Mouse (Mus musculus): ENCODE data around the gene Vmn1r192. TPM values are rescaled to one million over a fixed set of nuclear protein-coding genes. Genes with fewer than 3 reads are reported as not detected.
"Not testable (repeated sequence)": the region's sequence is repeated elsewhere in the genome, so short reads cannot be mapped to it uniquely, and the experiment has no call there.

Vmn1r192 gene
- not detected in 2 replicates for polyA plus RNA-seq (2012; ENCODE audit: insufficient read depth, insufficient read length, low replicate concordance, missing spikeins)

GRCm38 (mm10) chr13:22191041-22191440, at the start of gene Vmn1r192:
TSS of gene Vmn1r192 (minus strand) at chr13:22191141.
- Histone ChIP-seq H3K27ac (ENCODE audit: insufficient read depth, low read depth, low read length) (no peak within 1 kb of the TSS), H3K4me3 (ENCODE audit: insufficient read depth, low read depth, low read length) (no peak within 1 kb of the TSS), H3K4me1 (ENCODE audit: control insufficient read depth, insufficient read depth, low read length) (no peaks in the 10 kb centered on the region)
- TF ChIP-seq POLR2A (IDR thresholded peaks at IDR 0.05; ENCODE audit: insufficient read depth, low read depth, low read length): no peak
- TF ChIP-seq CTCF (IDR thresholded peaks at IDR 0.05; ENCODE audit: insufficient read depth, low read depth, low read length): no peak

- not testable (repeated sequence) for H3K4me1 ChIP-seq (ENCODE audit: control insufficient read depth, insufficient read depth, low read length); H3K4me3 ChIP-seq (ENCODE audit: insufficient read depth, low read depth, low read length); H3K27ac ChIP-seq (ENCODE audit: insufficient read depth, low read depth, low read length)
- WGBS: 78% methylated on average over 1 of the region's 1 CpGs
These were observed 32.1 kb upstream of the Vmn1r192 start, which contains the start of gene Vmn1r193 for GRCm38 (mm10) chr13:22223060-22223459. TSS of gene Vmn1r193 (minus strand) at chr13:22223160.

GRCm38 (mm10) chr13:22192756-22193155, 1.8 kb upstream of the Vmn1r192 start:
- 70% methylated on average over 3 of the region's 3 CpGs for WGBS

GRCm38 (mm10) chr13:22190385-22190784, 556 bp downstream of the Vmn1r192 start:
- Histone ChIP-seq H3K4me3 (ENCODE audit: insufficient read depth, low read depth, low read length) (no peak overlapping the region), H3K27ac (ENCODE audit: insufficient read depth, low read depth, low read length) (no peak overlapping the region), H3K4me1 (ENCODE audit: control insufficient read depth, insufficient read depth, low read length) (no peaks in the 10 kb centered on the region)
- TF ChIP-seq POLR2A (IDR thresholded peaks at IDR 0.05; ENCODE audit: insufficient read depth, low read depth, low read length) (no peak), CTCF (IDR thresholded peaks at IDR 0.05; ENCODE audit: insufficient read depth, low read depth, low read length) (no peak)
- WGBS: 77% methylated on average over 2 of the region's 2 CpGs

More at GRCm38 (mm10) chr13:22192756-22193155, 1.8 kb upstream of the Vmn1r192 start:
- H3K27ac ChIP-seq (ENCODE audit: insufficient read depth, low read depth, low read length); H3K4me1 ChIP-seq (ENCODE audit: control insufficient read depth, insufficient read depth, low read length); H3K4me3 ChIP-seq (ENCODE audit: insufficient read depth, low read depth, low read length): not testable (repeated sequence)

GRCm38 (mm10) chr13:22189313-22189712, 1.6 kb downstream of the Vmn1r192 start:
- no peaks in the 10 kb centered on the region for H3K4me1 ChIP-seq (ENCODE audit: control insufficient read depth, insufficient read depth, low read length)
- no peak for TF ChIP-seq CTCF (IDR thresholded peaks at IDR 0.05; ENCODE audit: insufficient read depth, low read depth, low read length)
- no peak overlapping the region for H3K4me3 ChIP-seq (ENCODE audit: insufficient read depth, low read depth, low read length)
- 89% methylated on average over 2 of the region's 2 CpGs for WGBS
- H3K27ac ChIP-seq (ENCODE audit: insufficient read depth, low read depth, low read length): no peak overlapping the region

GRCm38 (mm10) chr13:22183869-22184268, 7.1 kb downstream of the Vmn1r192 start, which contains the start of gene Vmn1r191:
TSS of gene Vmn1r191 (minus strand) at chr13:22183969.
- TF ChIP-seq CTCF (IDR thresholded peaks at IDR 0.05; ENCODE audit: insufficient read depth, low read depth, low read length) (no peak), POLR2A (IDR thresholded peaks at IDR 0.05; ENCODE audit: insufficient read depth, low read depth, low read length) (no peak)
- H3K27ac ChIP-seq (ENCODE audit: insufficient read depth, low read depth, low read length): no peak within 1 kb of the TSS
- no peak within 1 kb of the TSS for H3K4me3 ChIP-seq (ENCODE audit: insufficient read depth, low read depth, low read length)
- 44% methylated on average over 1 of the region's 1 CpGs for WGBS
- no peaks in the 10 kb centered on the region for H3K4me1 ChIP-seq (ENCODE audit: control insufficient read depth, insufficient read depth, low read length)

- WGBS: 87% methylated on average over 15 of the region's 15 CpGs
- Histone ChIP-seq H3K27ac (ENCODE audit: insufficient read depth, low read depth, low read length) (no peak overlapping the region), H3K4me3 (ENCODE audit: insufficient read depth, low read depth, low read length) (no peak overlapping the region), H3K4me1 (ENCODE audit: control insufficient read depth, insufficient read depth, low read length) (no peaks in the 10 kb centered on the region)
- TF ChIP-seq POLR2A (IDR thresholded peaks at IDR 0.05; ENCODE audit: insufficient read depth, low read depth, low read length) (no peak), CTCF (IDR thresholded peaks at IDR 0.05; ENCODE audit: insufficient read depth, low read depth, low read length) (no peak)
These were observed 22.5 kb downstream of the Vmn1r192 start for GRCm38 (mm10) chr13:22168416-22168815.

- not testable (repeated sequence) for H3K27ac ChIP-seq (ENCODE audit: insufficient read depth, low read depth, low read length); H3K4me1 ChIP-seq (ENCODE audit: control insufficient read depth, insufficient read depth, low read length); H3K4me3 ChIP-seq (ENCODE audit: insufficient read depth, low read depth, low read length)
- WGBS: 77% methylated on average over 5 of the region's 5 CpGs
These were observed 54.2 kb downstream of the Vmn1r192 start for GRCm38 (mm10) chr13:22136495-22137293.

Other genes with a start within 250 kb of the Vmn1r192 start
- gene Zfp184, start 246.0 kb downstream of the Vmn1r192 start, polyA plus RNA-seq (2012; ENCODE audit: insufficient read depth, insufficient read length, low replicate concordance, missing spikeins): not detected in 2 replicates
- not detected in 2 replicates for gene Pom121l2, start 209.9 kb downstream of the Vmn1r192 start, polyA plus RNA-seq (2012; ENCODE audit: insufficient read depth, insufficient read length, low replicate concordance, missing spikeins)
- 263 TPM in 1 of 2 replicates, not detected in the other for gene Prss16, start 181.4 kb downstream of the Vmn1r192 start, polyA plus RNA-seq (2012; ENCODE audit: insufficient read depth, insufficient read length, low replicate concordance, missing spikeins)
- gene Hist1h2ah, start 155.6 kb downstream of the Vmn1r192 start, polyA plus RNA-seq (2012; ENCODE audit: insufficient read depth, insufficient read length, low replicate concordance, missing spikeins): not detected in 2 replicates
- not detected in 2 replicates for gene Hist1h2bk, start 155.3 kb downstream of the Vmn1r192 start, polyA plus RNA-seq (2012; ENCODE audit: insufficient read depth, insufficient read length, low replicate concordance, missing spikeins)
- not detected in 2 replicates for gene Hist1h4i, start 149.8 kb downstream of the Vmn1r192 start, polyA plus RNA-seq (2012; ENCODE audit: insufficient read depth, insufficient read length, low replicate concordance, missing spikeins)
- gene Hist1h2ag, start 148.2 kb downstream of the Vmn1r192 start, polyA plus RNA-seq (2012; ENCODE audit: insufficient read depth, insufficient read length, low replicate concordance, missing spikeins): not detected in 2 replicates
- gene Hist1h2bj, start 147.9 kb downstream of the Vmn1r192 start, polyA plus RNA-seq (2012; ENCODE audit: insufficient read depth, insufficient read length, low replicate concordance, missing spikeins): not detected in 2 replicates
- not detected in 2 replicates for gene Vmn1r188, start 106.7 kb downstream of the Vmn1r192 start, polyA plus RNA-seq (2012; ENCODE audit: insufficient read depth, insufficient read length, low replicate concordance, missing spikeins)
- gene Vmn1r189, start 85.3 kb downstream of the Vmn1r192 start, polyA plus RNA-seq (2012; ENCODE audit: insufficient read depth, insufficient read length, low replicate concordance, missing spikeins): not detected in 2 replicates
- gene Vmn1r191, start 7.2 kb downstream of the Vmn1r192 start, polyA plus RNA-seq (2012; ENCODE audit: insufficient read depth, insufficient read length, low replicate concordance, missing spikeins): not detected in 2 replicates
- not detected in 2 replicates for gene Vmn1r193, start 32.0 kb upstream of the Vmn1r192 start, polyA plus RNA-seq (2012; ENCODE audit: insufficient read depth, insufficient read length, low replicate concordance, missing spikeins)
- not detected in 2 replicates for gene Vmn1r194, start 53.1 kb upstream of the Vmn1r192 start, polyA plus RNA-seq (2012; ENCODE audit: insufficient read depth, insufficient read length, low replicate concordance, missing spikeins)
- gene Vmn1r195, start 79.4 kb upstream of the Vmn1r192 start, polyA plus RNA-seq (2012; ENCODE audit: insufficient read depth, insufficient read length, low replicate concordance, missing spikeins): not detected in 2 replicates
- not detected in 2 replicates for gene Vmn1r196, start 98.8 kb upstream of the Vmn1r192 start, polyA plus RNA-seq (2012; ENCODE audit: insufficient read depth, insufficient read length, low replicate concordance, missing spikeins)
- not detected in 2 replicates for gene Vmn1r197, start 133.4 kb upstream of the Vmn1r192 start, polyA plus RNA-seq (2012; ENCODE audit: insufficient read depth, insufficient read length, low replicate concordance, missing spikeins)
- not detected in 2 replicates for gene Vmn1r198, start 159.2 kb upstream of the Vmn1r192 start, polyA plus RNA-seq (2012; ENCODE audit: insufficient read depth, insufficient read length, low replicate concordance, missing spikeins)
- not detected in 2 replicates for gene Vmn1r199, start 188.7 kb upstream of the Vmn1r192 start, polyA plus RNA-seq (2012; ENCODE audit: insufficient read depth, insufficient read length, low replicate concordance, missing spikeins)
- gene Vmn1r200, start 199.2 kb upstream of the Vmn1r192 start, polyA plus RNA-seq (2012; ENCODE audit: insufficient read depth, insufficient read length, low replicate concordance, missing spikeins): not detected in 2 replicates